Mouse (Mus musculus): ENCODE measurements around the gene Dab1. TPM values are rescaled to one million over a fixed set of nuclear protein-coding genes. Genes with fewer than 3 reads are reported as not detected.

Gene Dab1
- polyA plus RNA-seq, 1 experiment, result not detected

GRCm38 (mm10) chr4:104366491-104366890 lies 747.3 kb downstream of the Dab1 start:
- no peak overlapping the region for H3ac ChIP-seq (ENCODE audit: control insufficient read depth, insufficient read length, low read depth)
- no peaks in the 10 kb centered on the region for H3K36me3 ChIP-seq (ENCODE audit: control insufficient read depth, insufficient read depth)
- H3K4me3 ChIP-seq (ENCODE audit: insufficient read depth, poor library complexity, severe bottlenecking), result no peak overlapping the region
- no peaks in the 10 kb centered on the region for H3K79me2 ChIP-seq (ENCODE audit: control insufficient read depth, insufficient read depth)
- no peaks in the 10 kb centered on the region for H3K27me3 ChIP-seq (ENCODE audit: control insufficient read depth, insufficient read depth, insufficient read length)
- TF ChIP-seq MYOD1 (IDR thresholded peaks at IDR 0.05; ENCODE audit: control insufficient read depth, insufficient read length, low read depth), result no peak
- no peak for TF ChIP-seq FOSL1 (IDR thresholded peaks at IDR 0.05; ENCODE audit: insufficient read depth, low read length, poor library complexity, severe bottlenecking)
- TF ChIP-seq CTCF (IDR thresholded peaks at IDR 0.05; ENCODE audit: control insufficient read depth, insufficient read depth, insufficient read length), result no peak
- no peak for TF ChIP-seq USF1 (IDR thresholded peaks at IDR 0.05; ENCODE audit: low read depth)
- TF ChIP-seq MAX (IDR thresholded peaks at IDR 0.05), result no peak
- no peak for TF ChIP-seq CEBPB (IDR thresholded peaks at IDR 0.05; ENCODE audit: low read depth)
- no peak for TF ChIP-seq MYOG (IDR thresholded peaks at IDR 0.05; ENCODE audit: control insufficient read depth, extremely low read depth, insufficient read length)
- no peaks in the 10 kb centered on the region for H3K79me3 ChIP-seq (ENCODE audit: low read depth)

- no peaks in the 10 kb centered on the region for H3K27me3 ChIP-seq (ENCODE audit: control insufficient read depth, insufficient read depth, insufficient read length)
These were observed 748.0 kb downstream of the Dab1 start for GRCm38 (mm10) chr4:104366894-104367740.

GRCm38 (mm10) chr4:104367741-104368411 lies 748.7 kb downstream of the Dab1 start:
- H3K79me3 ChIP-seq (ENCODE audit: low read depth), result no peaks in the 10 kb centered on the region
- no peaks in the 10 kb centered on the region for H3K79me2 ChIP-seq (ENCODE audit: control insufficient read depth, insufficient read depth)
- H3K27me3 ChIP-seq (ENCODE audit: control insufficient read depth, insufficient read depth, insufficient read length), result no peaks in the 10 kb centered on the region
- H3K4me3 ChIP-seq (ENCODE audit: insufficient read depth, poor library complexity, severe bottlenecking), result no peak overlapping the region
- H3K36me3 ChIP-seq (ENCODE audit: control insufficient read depth, insufficient read depth), result no peaks in the 10 kb centered on the region
- TF ChIP-seq CEBPB (IDR thresholded peaks at IDR 0.05; ENCODE audit: low read depth) (no peak), MYOD1 (IDR thresholded peaks at IDR 0.05; ENCODE audit: control insufficient read depth, insufficient read length, low read depth) (no peak), CTCF (IDR thresholded peaks at IDR 0.05; ENCODE audit: control insufficient read depth, insufficient read depth, insufficient read length) (no peak), MAX (IDR thresholded peaks at IDR 0.05) (no peak), FOSL1 (IDR thresholded peaks at IDR 0.05; ENCODE audit: insufficient read depth, low read length, poor library complexity, severe bottlenecking) (no peak), MYOG (IDR thresholded peaks at IDR 0.05; ENCODE audit: control insufficient read depth, extremely low read depth, insufficient read length) (no peak), USF1 (IDR thresholded peaks at IDR 0.05; ENCODE audit: low read depth) (no peak)
- H3ac ChIP-seq (ENCODE audit: control insufficient read depth, insufficient read length, low read depth), result no peak overlapping the region

More at GRCm38 (mm10) chr4:104366894-104367740, 748.0 kb downstream of the Dab1 start:
- Histone ChIP-seq H3ac (ENCODE audit: control insufficient read depth, insufficient read length, low read depth) (no peak overlapping the region), H3K36me3 (ENCODE audit: control insufficient read depth, insufficient read depth) (no peaks in the 10 kb centered on the region), H3K79me2 (ENCODE audit: control insufficient read depth, insufficient read depth) (no peaks in the 10 kb centered on the region), H3K79me3 (ENCODE audit: low read depth) (no peaks in the 10 kb centered on the region), H3K4me3 (ENCODE audit: insufficient read depth, poor library complexity, severe bottlenecking) (no peak overlapping the region)
- no peak for TF ChIP-seq MAX (IDR thresholded peaks at IDR 0.05)
- no peak for TF ChIP-seq CTCF (IDR thresholded peaks at IDR 0.05; ENCODE audit: control insufficient read depth, insufficient read depth, insufficient read length)
- no peak for TF ChIP-seq USF1 (IDR thresholded peaks at IDR 0.05; ENCODE audit: low read depth)
- TF ChIP-seq CEBPB (IDR thresholded peaks at IDR 0.05; ENCODE audit: low read depth), result no peak
- no peak for TF ChIP-seq FOSL1 (IDR thresholded peaks at IDR 0.05; ENCODE audit: insufficient read depth, low read length, poor library complexity, severe bottlenecking)
- TF ChIP-seq MYOG (IDR thresholded peaks at IDR 0.05; ENCODE audit: control insufficient read depth, extremely low read depth, insufficient read length), result no peak
- no peak for TF ChIP-seq MYOD1 (IDR thresholded peaks at IDR 0.05; ENCODE audit: control insufficient read depth, insufficient read length, low read depth)

- Histone ChIP-seq H3ac (ENCODE audit: control insufficient read depth, insufficient read length, low read depth) (no peak overlapping the region), H3K4me3 (ENCODE audit: insufficient read depth, poor library complexity, severe bottlenecking) (no peak overlapping the region), H3K79me3 (ENCODE audit: low read depth) (no peaks in the 10 kb centered on the region), H3K79me2 (ENCODE audit: control insufficient read depth, insufficient read depth) (no peaks in the 10 kb centered on the region), H3K36me3 (ENCODE audit: control insufficient read depth, insufficient read depth) (no peaks in the 10 kb centered on the region), H3K27me3 (ENCODE audit: control insufficient read depth, insufficient read depth, insufficient read length) (no peaks in the 10 kb centered on the region)
- TF ChIP-seq FOSL1 (IDR thresholded peaks at IDR 0.05; ENCODE audit: insufficient read depth, low read length, poor library complexity, severe bottlenecking) (no peak), USF1 (IDR thresholded peaks at IDR 0.05; ENCODE audit: low read depth) (no peak), CEBPB (IDR thresholded peaks at IDR 0.05; ENCODE audit: low read depth) (no peak), CTCF (IDR thresholded peaks at IDR 0.05; ENCODE audit: control insufficient read depth, insufficient read depth, insufficient read length) (no peak), MYOG (IDR thresholded peaks at IDR 0.05; ENCODE audit: control insufficient read depth, extremely low read depth, insufficient read length) (no peak), MYOD1 (IDR thresholded peaks at IDR 0.05; ENCODE audit: control insufficient read depth, insufficient read length, low read depth) (no peak), MAX (IDR thresholded peaks at IDR 0.05) (no peak)
These were observed 749.4 kb downstream of the Dab1 start for GRCm38 (mm10) chr4:104368561-104369021.

- TF ChIP-seq MYOG (IDR thresholded peaks at IDR 0.05; ENCODE audit: control insufficient read depth, extremely low read depth, insufficient read length) (no peak), CTCF (IDR thresholded peaks at IDR 0.05; ENCODE audit: control insufficient read depth, insufficient read depth, insufficient read length) (no peak), MAX (IDR thresholded peaks at IDR 0.05) (no peak), MYOD1 (IDR thresholded peaks at IDR 0.05; ENCODE audit: control insufficient read depth, insufficient read length, low read depth) (no peak), USF1 (IDR thresholded peaks at IDR 0.05; ENCODE audit: low read depth) (no peak), FOSL1 (IDR thresholded peaks at IDR 0.05; ENCODE audit: insufficient read depth, low read length, poor library complexity, severe bottlenecking) (no peak), CEBPB (IDR thresholded peaks at IDR 0.05; ENCODE audit: low read depth) (no peak)
- Histone ChIP-seq H3ac (ENCODE audit: control insufficient read depth, insufficient read length, low read depth) (no peak overlapping the region), H3K4me3 (ENCODE audit: insufficient read depth, poor library complexity, severe bottlenecking) (no peak overlapping the region), H3K79me2 (ENCODE audit: control insufficient read depth, insufficient read depth) (no peaks in the 10 kb centered on the region), H3K27me3 (ENCODE audit: control insufficient read depth, insufficient read depth, insufficient read length) (no peaks in the 10 kb centered on the region), H3K36me3 (ENCODE audit: control insufficient read depth, insufficient read depth) (no peaks in the 10 kb centered on the region), H3K79me3 (ENCODE audit: low read depth) (no peaks in the 10 kb centered on the region)
These were observed 749.9 kb downstream of the Dab1 start for GRCm38 (mm10) chr4:104369091-104369490.
